Mouse (Mus musculus) liver (tissue): ENCODE data around the gene Casq1.

Experiments
- DNase-seq: peaks from one replicate; pipeline ENCODE4 v3.0.0-alpha.2; 2020; ENCODE audit warnings: mixed read lengths

Casq1 gene

DNA sequence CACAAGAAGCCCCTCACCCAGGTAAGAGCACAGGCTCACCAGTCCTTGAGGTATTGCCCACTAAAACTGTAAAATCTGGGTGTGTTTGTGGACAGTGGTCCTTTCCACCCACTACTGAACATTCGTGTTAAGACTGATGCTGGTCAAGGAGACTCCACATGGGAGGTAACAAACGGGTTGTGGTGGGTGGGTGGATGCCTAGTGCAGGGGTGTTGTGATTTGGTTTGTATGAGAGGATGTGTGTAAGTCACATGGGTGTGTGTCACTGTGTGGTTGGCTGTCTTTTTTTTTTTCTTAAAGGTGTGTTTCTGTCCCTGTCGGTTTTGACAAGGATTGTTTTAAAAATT, 14.0 kb downstream of the Casq1 start:
- DNase-seq, result no peak

DNA sequence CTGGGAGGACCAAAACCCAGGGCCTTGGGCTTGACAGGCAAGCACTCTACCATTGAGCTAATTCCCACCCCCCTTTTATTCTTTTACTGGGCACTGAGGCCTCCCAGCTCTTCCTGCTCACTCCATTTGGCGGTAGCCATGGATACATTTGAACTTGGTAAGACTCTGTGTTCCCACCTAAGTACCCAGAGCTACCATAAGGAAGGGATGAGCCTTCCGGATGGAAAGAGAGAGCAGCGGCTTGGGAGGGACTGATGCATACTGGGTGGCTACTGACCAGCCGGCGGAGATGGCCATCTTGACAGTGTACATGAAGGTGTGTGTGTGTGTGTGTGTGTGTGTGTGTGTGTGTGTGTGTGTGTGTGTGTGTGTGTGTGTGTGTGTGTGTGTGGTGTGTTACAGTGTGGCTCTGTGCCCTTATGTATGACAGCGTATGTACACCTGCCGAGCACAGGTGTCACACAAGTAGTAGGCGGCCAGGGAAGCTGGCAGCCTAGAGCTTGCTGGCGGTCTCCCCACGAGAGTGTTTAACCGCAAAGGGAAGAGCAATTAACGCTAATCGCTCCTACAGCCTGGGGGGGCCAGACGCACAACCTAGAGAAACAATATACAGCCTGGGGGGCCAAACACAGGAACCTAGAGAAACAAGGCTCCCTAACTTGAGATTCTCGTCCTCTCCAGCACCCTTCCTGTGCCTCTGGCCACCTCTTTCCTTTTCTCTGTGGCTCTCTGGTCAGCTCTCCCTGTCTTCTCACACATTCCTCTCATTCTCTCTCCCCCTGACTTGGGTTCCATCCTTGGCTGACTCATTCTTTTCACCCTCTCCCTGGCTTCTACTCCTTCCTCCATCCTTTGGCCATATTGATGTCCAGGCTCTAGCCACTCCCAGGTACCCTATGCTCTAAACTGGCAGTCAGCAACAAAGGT, 14.6 kb downstream of the Casq1 start:
- no peak for DNase-seq

DNA sequence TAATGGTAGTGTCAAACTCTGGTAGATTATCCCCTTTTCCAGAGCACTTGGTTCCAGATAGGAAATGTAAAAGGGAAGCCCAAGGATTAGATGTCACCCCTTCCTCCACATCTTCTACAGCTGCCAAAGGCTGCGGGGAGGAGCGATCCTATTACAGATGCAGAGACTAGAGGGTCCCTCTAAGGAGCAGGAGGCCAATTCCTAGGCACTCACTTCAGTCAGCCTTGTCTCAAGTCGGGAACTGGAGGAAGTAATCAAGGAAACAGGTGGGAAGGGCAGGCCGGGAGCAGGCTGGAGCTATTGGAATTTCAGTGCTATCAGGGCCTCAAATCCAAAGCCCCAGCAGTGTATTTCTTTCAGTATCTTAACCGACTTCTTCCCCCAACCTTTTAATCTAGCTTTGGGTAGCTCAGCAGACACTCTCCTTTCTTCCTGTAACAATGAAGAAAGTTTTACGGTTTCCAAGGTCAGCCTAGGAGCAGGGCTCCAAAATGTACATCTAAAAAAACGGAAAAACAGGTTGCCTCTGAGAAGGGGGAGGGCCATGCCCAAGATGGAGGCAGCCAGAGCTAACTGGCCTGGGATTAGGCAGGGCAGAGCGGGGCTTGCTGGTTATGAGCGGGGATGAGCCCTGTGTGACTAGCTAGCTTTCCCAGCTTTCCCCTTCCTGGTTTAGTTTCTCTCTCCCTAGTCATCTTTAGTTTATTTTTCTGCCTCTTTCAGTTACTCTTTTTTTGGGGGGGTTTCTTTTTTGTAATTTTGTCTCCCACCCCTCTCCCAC, 15.4 kb downstream of the Casq1 start:
- no peak for DNase-seq

DNA sequence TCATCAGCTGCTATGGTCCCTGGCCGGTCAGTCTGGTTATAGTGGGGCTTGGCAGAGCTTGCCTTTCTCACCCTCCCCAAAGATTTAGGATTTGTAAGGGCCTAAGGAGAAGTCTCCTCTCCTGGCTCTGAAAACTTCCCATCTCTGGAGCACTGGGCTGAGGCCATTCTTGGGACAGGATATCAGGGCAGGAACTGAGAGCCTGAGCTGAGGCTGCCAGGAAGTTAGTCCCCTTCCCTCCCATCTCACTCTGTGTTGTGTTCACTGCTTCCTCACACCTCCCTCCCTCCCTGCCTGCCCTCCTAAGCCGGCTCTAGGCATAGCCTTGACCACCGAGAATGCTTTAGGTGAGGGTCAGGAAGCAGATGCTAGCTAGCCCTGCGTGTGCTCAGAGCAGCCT, 16.1 kb downstream of the Casq1 start:
- no peak for DNase-seq

DNA sequence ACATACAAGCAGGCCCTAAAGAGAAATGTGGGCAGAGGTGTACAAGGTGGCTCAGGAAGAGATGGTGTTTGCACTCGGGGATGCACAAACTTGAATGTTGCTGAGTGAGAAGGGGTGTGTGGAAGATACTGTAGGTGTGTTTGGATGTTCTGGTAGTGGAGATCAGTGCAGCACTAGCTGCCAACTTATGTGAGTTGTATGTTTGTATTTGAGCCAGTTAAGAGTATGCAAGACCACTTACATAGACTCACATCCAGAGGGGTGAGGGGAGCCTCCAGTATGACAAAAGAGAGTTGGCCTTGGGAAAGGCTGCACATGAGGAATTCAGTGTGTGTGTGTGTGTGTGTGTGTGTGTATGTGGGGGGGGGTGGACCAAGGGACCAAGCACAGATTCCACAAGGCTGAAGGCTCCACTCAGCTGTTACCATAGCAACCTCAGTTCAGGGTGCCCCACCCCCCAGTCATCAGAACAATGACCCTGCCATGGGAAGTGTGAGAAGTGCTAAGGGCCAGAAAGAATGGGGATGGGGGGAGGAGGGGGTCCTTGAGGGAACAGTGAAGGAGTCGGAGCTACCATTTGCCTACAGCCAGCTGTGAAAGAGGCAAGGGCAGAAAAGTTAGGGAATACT, 16.7 kb downstream of the Casq1 start:
- DNase-seq, result no peak

DNA sequence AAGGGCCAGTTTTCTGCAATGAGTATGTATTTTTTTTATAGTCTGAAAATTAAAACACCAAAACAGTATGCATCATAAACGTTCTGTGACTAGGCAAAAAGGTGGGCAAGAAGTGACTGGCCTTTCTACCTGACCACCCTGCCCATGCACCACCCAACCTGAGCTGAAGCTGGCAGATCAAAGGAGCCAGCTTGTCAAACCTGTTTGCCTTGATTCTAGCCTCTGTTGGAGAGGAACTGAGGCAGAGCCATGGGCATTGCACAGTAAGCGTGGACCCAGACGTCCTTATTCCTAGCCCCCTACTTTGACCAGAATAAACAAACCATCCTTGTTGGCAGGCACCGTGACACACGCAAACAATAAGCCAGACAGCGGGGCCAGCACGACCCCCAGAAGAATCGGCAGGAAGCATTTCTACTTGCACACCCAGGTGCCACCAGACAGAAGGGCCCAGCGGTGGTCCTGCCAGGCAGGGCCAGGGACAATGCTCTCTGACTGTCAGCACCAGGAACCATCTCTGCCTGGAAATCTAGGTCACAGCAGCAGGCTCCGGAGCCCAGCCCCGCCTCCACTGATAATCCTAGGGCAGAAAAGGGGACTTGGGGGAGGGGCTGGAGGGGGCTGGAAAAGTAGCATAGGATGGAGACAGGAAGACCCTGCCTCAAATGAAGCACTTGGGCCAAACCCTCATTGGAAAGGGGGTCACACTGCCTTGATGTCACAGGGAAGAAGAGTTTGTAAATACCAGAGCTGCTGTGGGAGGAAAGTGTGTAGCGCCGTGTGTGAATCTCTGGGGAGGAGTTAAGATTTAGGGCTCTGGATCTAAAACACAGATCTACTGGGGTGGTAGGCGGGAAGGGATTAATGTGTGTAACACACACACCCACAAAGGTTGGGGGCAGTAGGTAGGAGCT, 17.4 kb downstream of the Casq1 start:
- no peak for DNase-seq

DNA sequence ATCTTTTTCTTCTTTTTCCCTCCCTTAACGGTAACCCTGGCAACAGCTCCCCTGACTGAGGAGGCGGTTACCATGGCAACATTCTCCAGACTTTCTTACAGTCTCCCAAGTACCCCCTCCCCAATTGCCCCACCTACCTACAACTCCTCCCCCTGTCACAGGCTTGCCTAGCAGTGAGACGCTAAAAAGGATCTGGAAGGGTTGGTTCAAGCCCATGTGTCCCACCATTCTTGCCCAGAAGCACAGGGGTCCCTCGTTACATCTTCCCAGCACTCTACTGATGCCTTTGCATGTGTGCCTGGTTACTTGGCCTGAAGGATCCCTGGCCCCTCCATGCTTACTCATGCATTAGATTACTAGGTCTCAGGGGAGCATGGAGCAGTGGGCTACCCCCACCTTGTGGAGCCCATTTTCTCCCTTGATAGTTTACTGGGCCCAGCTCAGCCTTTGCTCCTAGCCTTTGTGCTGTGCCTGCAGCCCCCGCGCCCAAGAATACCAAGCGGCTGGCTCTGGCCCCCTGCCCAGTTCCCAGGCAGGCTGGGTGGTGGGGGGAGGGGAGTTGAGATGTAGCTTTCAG, 18.7 kb downstream of the Casq1 start:
- no peak for DNase-seq

DNA sequence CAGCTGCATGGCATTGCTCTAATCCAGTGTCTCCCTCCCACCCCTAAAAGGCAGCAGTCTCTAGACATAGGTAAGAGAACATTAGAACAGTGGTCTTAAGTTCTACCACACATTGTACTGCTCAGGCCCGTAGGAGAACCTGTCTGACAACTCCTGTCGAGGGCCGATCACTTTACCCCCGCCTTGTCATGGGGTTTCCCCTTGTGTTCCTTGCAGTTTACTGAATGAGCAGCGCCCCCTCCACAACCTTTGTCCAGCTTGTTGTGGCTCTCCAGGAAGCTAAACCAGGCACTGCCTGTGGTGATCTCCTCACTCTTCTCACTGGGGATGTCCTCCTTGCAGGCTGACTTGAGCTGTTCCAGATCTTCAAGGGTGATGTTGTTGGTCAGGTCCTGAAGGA, 19.5 kb downstream of the Casq1 start:
- no peak for DNase-seq

DNA sequence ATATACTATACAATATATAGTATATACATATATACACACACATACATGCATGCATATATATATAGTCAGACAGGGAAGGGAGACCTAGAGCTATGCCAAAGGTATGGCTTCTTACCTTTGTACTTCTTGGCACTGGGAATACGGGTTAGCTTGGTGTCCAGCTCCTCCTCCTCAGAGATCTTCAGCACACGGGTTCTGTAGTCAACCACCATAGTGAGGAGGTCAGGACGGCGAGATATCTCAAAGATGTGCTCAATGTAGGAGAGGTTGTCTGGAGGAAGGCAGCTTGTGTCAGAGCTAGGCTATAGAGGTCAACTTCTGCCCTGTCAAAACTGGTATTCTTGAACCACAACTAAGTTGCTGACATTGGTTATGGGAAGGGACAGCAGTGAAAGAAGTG, 20.7 kb downstream of the Casq1 start:
- DNase-seq, result no peak

DNA sequence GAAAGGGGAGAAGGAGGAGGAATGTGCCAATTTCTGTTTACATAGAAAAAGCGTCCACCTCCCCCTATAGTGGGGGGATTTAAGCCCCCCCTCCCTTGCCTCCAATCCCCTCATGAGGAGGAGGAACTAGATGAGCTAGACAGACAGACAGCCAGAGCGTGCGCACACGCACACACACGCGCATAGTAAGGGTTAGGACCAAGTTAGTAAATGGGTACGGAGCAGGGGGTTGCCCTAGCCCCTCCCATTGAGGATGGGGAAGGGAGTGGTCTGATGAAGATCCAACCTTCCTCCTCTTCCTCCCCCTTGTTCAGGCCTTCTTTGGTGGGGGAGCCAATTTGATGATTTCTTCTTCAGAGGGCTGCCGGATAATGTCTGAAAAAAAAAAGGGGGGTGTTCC, 21.4 kb downstream of the Casq1 start:
- DNase-seq, result no peak

DNA sequence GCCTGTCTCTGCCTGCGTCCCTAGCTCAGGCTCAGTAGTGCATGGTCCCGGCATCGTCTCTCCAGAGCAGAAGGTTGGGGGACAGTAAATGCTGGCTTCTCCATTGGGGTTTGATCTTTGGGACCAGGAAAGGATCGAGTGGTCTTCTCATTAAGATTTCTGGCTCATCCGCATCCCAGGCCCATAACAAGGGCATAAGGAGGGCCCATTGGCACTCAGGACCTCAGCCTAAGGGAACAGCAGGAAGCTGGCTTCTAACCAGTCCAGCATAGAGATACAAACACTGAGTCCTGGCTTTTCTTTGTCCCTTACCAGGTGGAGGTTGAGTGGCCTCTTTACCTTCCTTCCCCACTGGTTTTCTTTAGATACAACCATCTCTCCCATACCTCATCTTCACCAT, 21.8 kb downstream of the Casq1 start:
- DNase-seq, result no peak

DNA sequence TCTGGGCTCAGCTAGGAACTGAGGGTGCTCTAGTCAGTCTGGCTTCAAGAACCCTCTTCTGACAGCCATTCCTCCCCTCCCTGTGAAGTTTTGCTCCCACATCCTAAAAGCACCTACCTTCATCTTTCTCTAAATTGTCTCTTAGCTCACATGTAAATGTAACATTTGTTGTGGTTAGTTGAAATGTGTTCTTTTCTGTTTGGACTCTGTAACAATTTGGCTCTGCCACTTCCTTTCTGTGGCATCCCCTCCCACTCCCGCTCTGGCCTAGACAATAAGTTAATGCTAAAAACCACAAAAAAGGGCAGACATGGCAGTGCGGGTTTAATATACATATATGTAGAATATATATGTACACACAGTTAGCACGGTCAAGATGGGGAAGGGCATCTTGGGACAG, 22.5 kb downstream of the Casq1 start:
- DNase-seq, result no peak

DNA sequence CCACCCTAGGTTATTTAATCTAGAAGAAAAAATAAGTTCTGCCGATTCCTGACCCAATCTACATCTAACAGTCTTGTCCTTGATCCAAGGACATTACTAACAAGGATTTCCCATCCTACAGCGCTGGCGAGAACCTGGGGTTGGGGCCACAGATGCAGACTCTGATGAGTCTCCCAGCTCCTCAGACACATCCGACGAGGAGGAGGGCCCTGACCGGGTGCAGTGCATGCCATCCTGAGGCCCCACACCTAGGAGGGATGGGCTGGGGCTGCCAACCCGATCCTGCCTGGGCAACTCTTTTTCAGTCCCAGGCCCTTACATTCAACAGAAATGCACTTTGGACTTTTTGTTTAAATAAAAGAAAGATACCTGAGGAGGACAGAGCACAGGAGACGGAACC, 25.2 kb downstream of the Casq1 start:
- DNase-seq, result no peak

DNA sequence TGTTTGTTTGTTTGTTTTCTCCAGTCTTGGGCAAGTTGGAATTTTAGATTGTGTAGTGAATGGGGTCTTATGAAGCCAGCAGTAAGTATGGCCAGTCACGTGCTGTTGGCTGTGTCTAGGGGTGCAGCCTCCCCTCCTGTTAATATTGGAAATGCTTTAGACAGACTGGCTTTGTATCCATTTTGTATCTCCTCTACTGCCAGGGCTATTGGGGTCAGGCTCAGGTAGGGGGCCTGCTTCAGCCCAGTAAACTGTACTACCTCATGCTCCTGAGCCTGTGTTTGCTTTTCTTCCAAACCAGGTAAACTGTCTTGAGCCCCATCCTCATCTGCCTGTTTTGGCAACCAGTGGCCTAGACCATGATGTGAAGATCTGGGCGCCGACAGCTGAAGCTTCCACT, 27.5 kb downstream of the Casq1 start:
- no peak for DNase-seq

DNA sequence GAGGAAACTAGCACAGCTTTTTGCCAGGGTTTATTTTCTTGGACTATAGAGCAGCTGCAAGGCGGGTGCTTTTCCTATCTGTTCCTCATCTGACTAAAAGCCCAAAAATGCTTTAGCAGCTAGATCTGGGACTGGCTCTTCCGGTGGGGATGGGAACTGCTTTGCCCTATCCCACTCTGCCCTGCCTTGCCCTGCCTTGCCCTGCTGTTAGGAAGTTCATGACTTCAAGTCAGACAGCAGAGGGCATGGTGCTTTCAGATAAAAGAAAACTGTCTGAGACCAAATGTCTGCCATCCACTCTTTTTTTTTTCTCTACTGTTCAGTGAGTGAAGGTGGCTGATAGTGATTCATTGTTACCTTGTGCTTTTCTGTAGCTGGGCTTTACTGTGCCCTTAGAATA, 28.1 kb downstream of the Casq1 start:
- DNase-seq, result no peak

DNA sequence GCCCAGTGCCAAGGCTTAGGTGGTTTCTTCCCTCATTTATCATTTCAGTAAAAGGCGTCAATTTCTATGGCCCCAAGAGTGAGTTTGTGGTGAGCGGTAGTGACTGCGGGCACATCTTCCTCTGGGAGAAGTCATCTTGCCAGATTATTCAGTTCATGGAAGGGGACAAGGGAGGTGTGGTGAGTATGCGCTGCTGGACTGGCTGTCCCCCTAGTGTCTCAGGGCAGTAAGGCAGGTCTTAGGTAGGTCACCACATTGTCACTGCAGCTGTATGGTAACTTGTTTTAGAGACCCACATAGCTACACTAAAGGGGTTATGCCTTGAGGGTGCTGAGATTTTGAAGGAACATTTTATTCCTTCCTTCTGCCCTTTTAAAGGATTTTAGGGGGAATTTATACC, 30.8 kb downstream of the Casq1 start:
- peak; percentile 10 for DNase-seq

DNA sequence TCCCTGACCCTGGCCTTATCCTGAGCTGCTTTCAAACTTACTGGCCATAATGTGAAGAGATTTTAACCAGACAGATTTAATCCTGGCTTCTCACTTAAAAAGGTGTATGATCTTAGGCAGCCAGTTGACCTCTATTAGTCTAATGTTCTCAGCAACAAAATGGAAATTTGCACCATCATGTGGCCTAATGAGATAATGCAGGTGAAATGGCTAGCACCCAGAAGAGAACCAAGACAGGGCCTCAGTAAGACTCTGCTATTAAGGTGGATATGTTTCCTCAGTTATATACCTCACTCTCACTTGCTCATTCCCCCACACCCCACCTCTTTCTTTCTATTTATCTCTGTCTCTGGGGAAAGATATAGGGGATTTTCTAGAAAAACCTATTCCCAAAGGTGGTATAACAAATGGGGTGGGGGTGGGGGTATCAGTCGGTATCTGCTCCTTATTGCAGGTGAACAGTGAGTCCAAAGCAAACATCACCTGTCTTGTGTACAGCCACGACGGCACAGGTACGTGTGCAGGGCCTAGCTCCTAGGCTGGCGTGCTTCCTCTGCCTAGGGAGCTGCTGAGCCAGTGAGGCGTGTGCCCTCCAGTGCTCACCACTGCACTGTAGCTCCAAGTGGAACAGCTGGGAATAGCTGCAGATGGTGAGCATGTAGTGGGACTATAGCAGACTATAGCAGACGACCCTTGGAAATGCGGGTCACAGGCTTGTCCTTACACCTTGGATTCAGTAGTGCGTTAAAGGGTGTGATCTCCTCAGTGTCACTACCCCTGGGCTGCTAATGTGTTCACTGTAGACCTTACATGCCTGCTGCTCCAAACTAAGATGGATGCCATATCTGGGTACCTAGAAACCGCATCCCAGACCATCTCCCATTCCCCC, 33.0 kb downstream of the Casq1 start:
- DNase-seq, result no peak

DNA sequence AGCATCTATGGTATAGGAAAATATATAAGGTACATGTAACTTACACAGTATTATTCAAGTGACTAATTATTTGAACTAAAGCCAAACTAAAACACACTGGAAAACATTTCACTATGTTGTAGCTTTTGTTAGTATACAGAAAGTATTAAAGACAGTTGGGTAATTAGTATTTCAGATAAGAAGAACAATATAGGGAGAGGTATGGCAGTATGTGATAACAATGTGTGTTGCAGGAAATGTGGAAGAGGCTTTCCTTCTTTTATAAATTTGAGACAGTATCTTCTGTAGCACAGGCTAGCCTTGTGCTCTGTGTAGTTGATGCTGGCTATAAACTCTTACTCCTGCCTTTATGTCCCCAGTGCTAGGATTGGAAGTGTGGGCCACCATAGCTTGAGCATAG, 35.8 kb downstream of the Casq1 start:
- DNase-seq, result no peak

DNA sequence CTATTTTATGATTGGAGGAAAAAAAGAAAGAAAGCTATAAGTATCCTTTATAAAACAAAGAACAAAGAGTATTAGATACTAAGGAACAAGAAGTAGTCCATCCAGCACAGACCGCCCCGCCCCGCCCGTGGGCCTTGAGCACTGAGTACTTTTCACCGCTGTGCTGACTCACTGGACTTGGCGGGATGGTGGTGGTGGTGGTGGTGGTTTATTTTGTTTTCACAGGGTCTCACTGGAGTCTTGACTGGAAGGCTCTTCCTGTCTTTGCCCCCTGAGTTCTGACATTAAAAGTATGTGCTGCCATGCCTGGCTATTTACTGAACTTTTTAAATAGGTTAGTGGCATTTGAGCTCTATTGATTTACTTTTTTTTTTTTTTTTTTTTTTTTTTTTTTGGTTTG, 36.6 kb downstream of the Casq1 start:
- DNase-seq, result no peak

DNA sequence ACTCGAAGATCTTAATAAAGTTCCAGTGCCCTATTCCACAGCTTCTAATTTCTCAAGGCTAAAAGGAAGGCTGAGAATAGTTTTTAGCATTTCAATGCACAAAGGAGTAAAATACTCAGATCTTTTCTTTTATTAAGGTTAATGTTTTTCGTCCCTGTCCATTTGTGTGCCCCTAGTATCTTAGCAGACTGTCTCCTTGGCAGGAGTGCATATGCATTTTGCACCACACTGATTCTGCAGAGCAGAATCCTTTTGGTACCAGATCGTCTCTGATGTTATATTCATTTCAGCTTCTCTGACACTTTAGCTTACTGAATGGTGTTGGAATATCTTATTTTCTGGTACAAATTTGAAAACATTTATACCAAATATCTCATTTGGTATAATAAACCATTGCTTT, 37.9 kb downstream of the Casq1 start:
- no peak for DNase-seq

DNA sequence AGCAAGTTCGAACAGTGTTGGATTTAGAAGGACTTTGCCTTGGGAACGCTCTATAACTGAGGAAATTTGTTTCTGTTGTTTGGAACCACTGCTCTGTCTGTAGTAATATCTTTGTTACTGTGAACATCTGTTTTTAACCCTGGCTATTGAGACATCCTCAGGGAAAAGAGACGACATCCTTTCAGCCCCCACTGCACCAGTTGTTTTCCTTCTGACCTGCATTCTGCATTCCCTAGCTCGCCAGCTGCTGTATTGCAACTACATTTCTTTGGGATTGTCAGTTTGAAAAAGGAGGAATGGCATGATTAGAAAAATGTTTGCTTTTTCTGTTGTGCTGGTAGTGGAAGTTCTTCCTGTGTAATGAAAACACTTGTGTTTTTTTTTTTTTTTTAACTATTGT, 38.8 kb downstream of the Casq1 start:
- no peak for DNase-seq
